Mouse (Mus musculus): ENCODE data around the gene Tas2r135.

The Tas2r135 gene

DNA sequence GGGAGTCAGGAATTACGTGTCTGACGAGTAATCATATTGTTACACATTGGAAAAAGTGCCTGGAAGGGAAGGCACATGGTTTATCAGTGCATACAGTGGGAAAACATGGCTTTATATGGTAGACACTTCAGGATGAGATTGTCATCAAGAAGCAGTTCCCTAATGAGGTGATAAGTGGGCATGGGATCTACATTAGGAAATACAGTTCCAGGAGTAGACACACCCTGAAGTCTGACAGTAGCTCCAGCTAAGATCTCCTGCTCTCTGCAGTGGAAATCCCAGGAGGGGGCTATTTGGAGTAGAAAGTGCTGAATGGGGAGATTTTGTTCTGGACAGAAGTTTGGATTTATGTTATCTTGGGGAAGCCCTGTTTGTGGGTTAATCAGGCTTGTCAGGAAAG is 36.2 kb downstream of the Tas2r135 start:
- DNase-seq = no peak

DNA sequence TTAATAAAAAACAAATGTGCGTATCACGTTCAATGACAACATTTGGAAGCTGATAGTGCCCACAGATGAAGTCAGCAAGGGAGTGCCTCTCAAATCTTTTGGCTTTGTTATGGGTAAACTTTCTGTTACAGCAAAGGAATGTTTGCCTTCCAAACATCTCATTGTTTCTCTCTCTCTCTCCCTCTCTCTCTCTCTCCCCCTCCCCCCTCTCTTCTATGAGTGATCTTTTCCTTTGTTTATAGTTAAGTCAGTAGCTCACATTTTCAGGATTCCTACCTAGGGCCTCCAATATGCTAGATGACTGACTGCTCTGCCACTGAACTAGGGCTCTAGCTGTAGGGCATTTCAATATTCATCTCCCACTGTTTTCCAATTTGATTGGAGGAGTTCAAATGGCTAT is 39.3 kb downstream of the Tas2r135 start:
- DNase-seq = no peak

DNA sequence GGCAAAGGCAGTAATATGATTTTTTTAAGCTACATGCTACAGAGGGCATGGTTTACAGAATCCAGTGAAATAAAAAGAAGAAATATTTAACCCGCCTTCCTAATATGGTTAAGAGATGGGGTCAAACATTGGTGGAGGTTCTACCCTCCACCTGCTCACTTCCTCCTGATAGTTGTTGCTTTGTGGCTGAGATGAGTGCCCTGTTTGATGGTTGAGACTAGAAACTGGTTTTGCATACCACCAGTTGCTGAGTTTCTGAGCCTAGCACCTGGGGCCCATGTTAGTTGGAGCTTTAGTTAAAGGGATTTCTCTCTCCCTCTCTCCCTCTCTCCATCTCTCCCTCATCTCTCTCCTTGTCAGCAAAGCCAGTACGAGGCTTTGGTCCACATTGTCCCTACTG is 42.1 kb downstream of the Tas2r135 start:
- DNase-seq = no peak
